7 mouse cellular contexts compared by ENCODE assay signal in genomic region chr5:139818801-139819200, GRCm38 (mm10). TPM values are rescaled to one million over a fixed set of nuclear protein-coding genes. Genes with fewer than 3 reads are reported as not detected.
A peak's percentile ranks its signal among the peaks of the same experiment; 100 is the strongest.
DNase-seq lines count a peak whose midpoint lies in the region; ATAC-seq and TF ChIP-seq lines count a peak whose summit lies in the region.

No protein-coding gene starts in this region.

- peak overlapping the region; percentile 63 for H3K27ac ChIP-seq in liver, embryonic 14.5 days

- peaks cover 12% of the 10 kb centered on the region for H3K36me3 ChIP-seq in liver, embryonic 14.5 days (replicated peaks; ENCODE audit: control insufficient read depth, insufficient read depth, low read depth)
- peaks cover 2% of the 10 kb centered on the region for H3K36me3 ChIP-seq in splenic B cell, adult 2 months (ENCODE audit: control insufficient read depth, insufficient read depth, low read length, poor library complexity, severe bottlenecking)

- 37% methylated on average over 4 of the region's 4 CpGs for WGBS in liver, embryonic 14.5 days (ENCODE audit: insufficient replicate concordance)

- peaks cover 3% of the 10 kb centered on the region; the same call in 1 of the 2 replicates for H3K27me3 ChIP-seq in liver, embryonic 14.5 days (ENCODE audit: control insufficient read depth, insufficient read depth, low read length)
- H3K27me3 ChIP-seq in splenic B cell, adult 2 months (ENCODE audit: control insufficient read depth, insufficient read depth, low read length, poor library complexity, severe bottlenecking), result no peaks in the 10 kb centered on the region

- peak; percentile 73 for DNase-seq in kidney, adult 9 months
- no peak for DNase-seq in kidney, adult 11 months
- peak; percentile 67 for DNase-seq in R1 (ENCODE audit: low read depth, low spot score)
- DNase-seq in liver, embryonic 14.5 days (ENCODE audit: low read depth in 3 of 3, low spot score in 3 of 3), result peak; percentile 73 to 75 (median 75)
- DNase-seq in splenic B cell, adult 2 months (ENCODE audit: low read depth, low spot score), result peak; percentile 54
- no peak for DNase-seq in right cerebral cortex, postnatal 14 days

- ATAC-seq in erythroblast, adult 5-6 weeks (replicated peaks; ENCODE audit: low FRiP score, poor library complexity, severe bottlenecking), result peak; percentile 78
- ATAC-seq in liver, embryonic 14.5 days (ENCODE audit: insufficient read depth), result peak; percentile 77

- TF ChIP-seq CTCF in liver, embryonic 14.5 days (IDR thresholded peaks at IDR 0.05; ENCODE audit: low read depth), result peak; percentile 95

- H3K4me2 ChIP-seq in liver, embryonic 14.5 days (ENCODE audit: low read depth), result no peak overlapping the region

- TF ChIP-seq EP300 in liver, embryonic 14.5 days (IDR thresholded peaks at IDR 0.05; ENCODE audit: low read depth), result no peak; the same call in 1 of the 2 replicates

- no peak overlapping the region for H3K9ac ChIP-seq in liver, embryonic 14.5 days (replicated peaks)

- peaks cover 15 to 40% of the 10 kb centered on the region in 2 experiments for H3K4me1 ChIP-seq in liver, embryonic 14.5 days (replicated peaks; ENCODE audit: control insufficient read depth in 2 of 2, insufficient read depth in 2 of 2, low read length in 1 of 2)

- H3K4me3 ChIP-seq in liver, embryonic 14.5 days (ENCODE audit: insufficient read depth in 1 of 2, low read depth in 2 of 2, low read length in 2 of 2), result no peak overlapping the region

- no peaks in the 10 kb centered on the region for H3K9me3 ChIP-seq in liver, embryonic 14.5 days (ENCODE audit: control insufficient read depth, low read length)

RNA-seq across cellular contexts. Expression of gene Tmem184a, which starts 0.9 kb away (rescaled TPM):
- total RNA-seq in erythroblast, adult 5-6 weeks (2015; ENCODE audit: low replicate concordance), result not detected in 2 replicates
- 0.14 TPM in 1 of 2 replicates, not detected in the other for total RNA-seq in erythroblast, adult 5-6 weeks (2017; ENCODE audit: low replicate concordance)
- 0.75 TPM in 2 replicates for polyA plus RNA-seq in liver, embryonic 14.5 days (2012; rRNA removed)
- polyA plus RNA-seq in liver, embryonic 14.5 days (2014; fragmentation: Nextera tagmentation; extraction: Ambion mirVana), result 0.90 and 1.2 TPM in 2 replicates

RNA-seq across cellular contexts. Expression of gene Gm26938, which starts 7.4 kb away (rescaled TPM):
- total RNA-seq in erythroblast, adult 5-6 weeks (2015; ENCODE audit: low replicate concordance), result not detected in 2 replicates
- not detected in 2 replicates for total RNA-seq in erythroblast, adult 5-6 weeks (2017; ENCODE audit: low replicate concordance)
- not detected in 2 replicates for polyA plus RNA-seq in liver, embryonic 14.5 days (2012; rRNA removed)
- polyA plus RNA-seq in liver, embryonic 14.5 days (2014; fragmentation: Nextera tagmentation; extraction: Ambion mirVana), result not detected in 2 replicates

RNA-seq across cellular contexts. Expression of gene Psmg3, which starts 7.9 kb away (rescaled TPM):
- total RNA-seq in erythroblast, adult 5-6 weeks (2015; ENCODE audit: low replicate concordance), result 4.0 and 6.0 TPM in 2 replicates
- total RNA-seq in erythroblast, adult 5-6 weeks (2017; ENCODE audit: low replicate concordance), result 4.3 and 6.1 TPM in 2 replicates
- 34.5 and 41.9 TPM in 2 replicates for polyA plus RNA-seq in liver, embryonic 14.5 days (2012; rRNA removed)
- 46.5 and 56.0 TPM in 2 replicates for polyA plus RNA-seq in liver, embryonic 14.5 days (2014; fragmentation: Nextera tagmentation; extraction: Ambion mirVana)

RNA-seq across cellular contexts. Expression of gene Mafk, which starts 27.5 kb away (rescaled TPM):
- 72.4 and 83.0 TPM in 2 replicates for total RNA-seq in erythroblast, adult 5-6 weeks (2015; ENCODE audit: low replicate concordance)
- 147 and 218 TPM in 2 replicates for total RNA-seq in erythroblast, adult 5-6 weeks (2017; ENCODE audit: low replicate concordance)
- 21.6 and 23.0 TPM in 2 replicates for polyA plus RNA-seq in liver, embryonic 14.5 days (2012; rRNA removed)
- 20.7 and 22.7 TPM in 2 replicates for polyA plus RNA-seq in liver, embryonic 14.5 days (2014; fragmentation: Nextera tagmentation; extraction: Ambion mirVana)

RNA-seq across cellular contexts. Expression of gene Ints1, which starts 43.3 kb away (rescaled TPM):
- total RNA-seq in erythroblast, adult 5-6 weeks (2015; ENCODE audit: low replicate concordance), result 21.3 and 30.7 TPM in 2 replicates
- total RNA-seq in erythroblast, adult 5-6 weeks (2017; ENCODE audit: low replicate concordance), result 10.9 and 28.0 TPM in 2 replicates
- polyA plus RNA-seq in liver, embryonic 14.5 days (2012; rRNA removed), result 12.1 and 14.5 TPM in 2 replicates
- polyA plus RNA-seq in liver, embryonic 14.5 days (2014; fragmentation: Nextera tagmentation; extraction: Ambion mirVana), result 13.5 and 17.5 TPM in 2 replicates

Comparison
In these comparisons a context has a peak if more than half of its experiments do, and no peak if none do; other contexts are left out.
1. DNase-seq: peak in kidney, adult 9 months (single experiment), R1 (single experiment), liver, embryonic 14.5 days (3 of 3) and splenic B cell, adult 2 months (single experiment); none in kidney, adult 11 months (single experiment) and right cerebral cortex, postnatal 14 days (single experiment).